Mouse (Mus musculus) neural tube, embryonic 12.5 days (tissue): ENCODE measurements around the gene Srpr. TPM values are rescaled to one million over a fixed set of nuclear protein-coding genes. Genes with fewer than 3 reads are reported as not detected.

Source experiments
- ATAC-seq: fragments of 200-750 bp; cut with Nextera tagmentation; 2 replicates; pipeline ENCODE4 v1.8.0; 2017; ENCODE audit warnings: low read depth, mild to moderate bottlenecking, moderate TSS enrichment, moderate library complexity; ENCODE audit not compliant: low FRiP score
- H3K27ac ChIP-seq: fragments of 300-500 bp; sonication (generic); 2 replicates; pipeline ENCODE4 v1.5.1; 2016
- H3K27me3 ChIP-seq: fragments of 300-500 bp; sonication (generic); replicated peaks from 2 replicates; pipeline ENCODE4 v1.6.1; 2016; ENCODE audit warnings: mild to moderate bottlenecking
- H3K36me3 ChIP-seq: fragments of 300-500 bp; sonication (generic); 2 replicates; pipeline ENCODE4 v1.6.1; 2016; ENCODE audit warnings: mild to moderate bottlenecking
- H3K4me1 ChIP-seq: fragments of 300-500 bp; sonication (generic); 2 replicates; pipeline ENCODE4 v1.6.1; 2016
- H3K4me2 ChIP-seq: fragments of 300-500 bp; sonication (generic); replicated peaks from 2 replicates; pipeline ENCODE4 v1.6.1; 2016; ENCODE audit warnings: mild to moderate bottlenecking
- H3K4me3 ChIP-seq: fragments of 300-500 bp; sonication (generic); 2 replicates; pipeline ENCODE4 v1.5.1; 2016
- H3K9ac ChIP-seq: fragments of 300-500 bp; sonication (generic); 2 replicates; pipeline ENCODE4 v1.6.1; 2016; ENCODE audit warnings: mild to moderate bottlenecking
- H3K9me3 ChIP-seq: fragments of 300-500 bp; sonication (generic); 2 replicates; pipeline ENCODE4 v1.6.1; 2016; ENCODE audit warnings: mild to moderate bottlenecking
- WGBS: fragments of 180-500 bp; shearing (Covaris S2); methylation state at CpG from one replicate; pipeline ENCODE4 v1.1.7; 2016; 5-methylcytosine and 5-hydroxymethylcytosine counted together
- polyA plus RNA-seq: library from polyadenylated mRNA; unstranded; fragments of >200 nt; fragmentation: Nextera tagmentation; extraction: Ambion mirVana; gene quantifications from 2 replicates; pipeline ENCODE4 v1.2.1, GENCODE M21; 2016

Srpr gene
- polyA plus RNA-seq, 1 experiment from 2014 or later = 78.0 TPM

GRCm38 (mm10) chr9:35166798-35167635 is 33.0 kb upstream of the Srpr start:
- 23% methylated on average over 9 of the region's 9 CpGs for WGBS
- Histone ChIP-seq H3K4me2 (peak overlapping the region; percentile 18; the same call in 1 of the 2 replicates), H3K4me1 (peaks cover 9% of the 10 kb centered on the region; the same call in 1 of the 2 replicates), H3K9ac (no peak overlapping the region), H3K36me3 (peaks cover 13% of the 10 kb centered on the region), H3K4me3 (no peak overlapping the region), H3K9me3 (no peaks in the 10 kb centered on the region), H3K27me3 (no peaks in the 10 kb centered on the region), H3K27ac (no peak overlapping the region)
- ATAC-seq = peak; percentile 65

- ATAC-seq = no peak
- H3K4me1 ChIP-seq = peaks cover 17% of the 10 kb centered on the region; the same call in 1 of the 2 replicates
- H3K27me3 ChIP-seq = no peaks in the 10 kb centered on the region
- no peak overlapping the region for H3K27ac ChIP-seq
- H3K4me3 ChIP-seq = no peak overlapping the region
- H3K9ac ChIP-seq = no peak overlapping the region
- no peak overlapping the region for H3K4me2 ChIP-seq
- no peaks in the 10 kb centered on the region for H3K9me3 ChIP-seq
- H3K36me3 ChIP-seq = peaks cover 10% of the 10 kb centered on the region
- WGBS = 90% methylated on average over 7 of the region's 7 CpGs
Observed at GRCm38 (mm10) chr9:35170071-35170470, 29.9 kb upstream of the Srpr start.

GRCm38 (mm10) chr9:35173331-35173730 is 26.6 kb upstream of the Srpr start:
- Histone ChIP-seq H3K36me3 (peaks cover 10% of the 10 kb centered on the region), H3K4me1 (peaks cover 13% of the 10 kb centered on the region; the same call in 1 of the 2 replicates), H3K4me2 (no peak overlapping the region), H3K9ac (no peak overlapping the region), H3K4me3 (no peak overlapping the region), H3K9me3 (no peaks in the 10 kb centered on the region), H3K27ac (no peak overlapping the region), H3K27me3 (no peaks in the 10 kb centered on the region)
- 97% methylated on average over 1 of the region's 1 CpGs for WGBS
- no peak for ATAC-seq

- Histone ChIP-seq H3K36me3 (peaks cover 4% of the 10 kb centered on the region; the same call in 1 of the 2 replicates), H3K4me1 (peaks cover 13% of the 10 kb centered on the region; the same call in 1 of the 2 replicates), H3K27me3 (no peaks in the 10 kb centered on the region), H3K27ac (no peak within 1 kb of the TSS), H3K4me3 (peak within 1 kb of the TSS; percentile 63), H3K9ac (peak within 1 kb of the TSS; percentile 51), H3K4me2 (peak within 1 kb of the TSS; percentile 74), H3K9me3 (no peaks in the 10 kb centered on the region)
- WGBS = under 1% methylated on average over 38 of the region's 38 CpGs
- peak; percentile 98 for ATAC-seq
Observed at GRCm38 (mm10) chr9:35175251-35176123, 24.5 kb upstream of the Srpr start, which contains the start of gene Dcps. Dcps (minus strand) TSS chr9:35176061.

- H3K27me3 ChIP-seq = no peaks in the 10 kb centered on the region
- peak; percentile 41 for ATAC-seq
- WGBS = 52% methylated on average over 14 of the region's 14 CpGs
- H3K4me3 ChIP-seq = peak overlapping the region; percentile 63
- no peak overlapping the region for H3K27ac ChIP-seq
- peak overlapping the region; percentile 74 for H3K4me2 ChIP-seq
- no peaks in the 10 kb centered on the region for H3K9me3 ChIP-seq
- peak overlapping the region; percentile 51; the same call in 1 of the 2 replicates for H3K9ac ChIP-seq
- peaks cover 13% of the 10 kb centered on the region; the same call in 1 of the 2 replicates for H3K4me1 ChIP-seq
- H3K36me3 ChIP-seq = no peaks in the 10 kb centered on the region
Observed at GRCm38 (mm10) chr9:35176124-35176659, 23.8 kb upstream of the Srpr start.

GRCm38 (mm10) chr9:35182832-35183231 is 17.1 kb upstream of the Srpr start:
- no peak for ATAC-seq
- H3K36me3 ChIP-seq = peaks cover 7% of the 10 kb centered on the region; the same call in 1 of the 2 replicates
- WGBS = 90% methylated on average over 2 of the region's 2 CpGs

GRCm38 (mm10) chr9:35183359-35183758 is 16.6 kb upstream of the Srpr start:
- H3K9ac ChIP-seq = no peak overlapping the region
- no peak overlapping the region for H3K27ac ChIP-seq
- no peak overlapping the region for H3K4me2 ChIP-seq
- H3K36me3 ChIP-seq = peaks cover 12% of the 10 kb centered on the region; the same call in 1 of the 2 replicates
- H3K4me1 ChIP-seq = no peaks in the 10 kb centered on the region
- ATAC-seq = no peak
- 77% methylated on average over 5 of the region's 5 CpGs for whole genome bisulfite sequencing
- no peaks in the 10 kb centered on the region for H3K9me3 ChIP-seq
- H3K4me3 ChIP-seq = no peak overlapping the region
- H3K27me3 ChIP-seq = no peaks in the 10 kb centered on the region

More at GRCm38 (mm10) chr9:35182832-35183231, 17.1 kb upstream of the Srpr start:
- H3K4me1 ChIP-seq = no peaks in the 10 kb centered on the region
- no peak overlapping the region for H3K9ac ChIP-seq
- H3K4me2 ChIP-seq = no peak overlapping the region
- no peak overlapping the region for H3K27ac ChIP-seq
- no peaks in the 10 kb centered on the region for H3K9me3 ChIP-seq
- H3K27me3 ChIP-seq = no peaks in the 10 kb centered on the region
- H3K4me3 ChIP-seq = no peak overlapping the region

- no peaks in the 10 kb centered on the region for H3K4me1 ChIP-seq
- no peak overlapping the region for H3K9ac ChIP-seq
- 88% methylated on average over 4 of the region's 4 CpGs for WGBS
- no peaks in the 10 kb centered on the region for H3K27me3 ChIP-seq
- H3K27ac ChIP-seq = no peak overlapping the region
- H3K4me3 ChIP-seq = no peak overlapping the region
- H3K36me3 ChIP-seq = peaks cover 33% of the 10 kb centered on the region; the same call in 1 of the 2 replicates
- no peak overlapping the region for H3K4me2 ChIP-seq
- ATAC-seq = no peak
- H3K9me3 ChIP-seq = no peaks in the 10 kb centered on the region
Observed at GRCm38 (mm10) chr9:35186430-35186829, 13.5 kb upstream of the Srpr start.

GRCm38 (mm10) chr9:35187351-35187903 is 12.5 kb upstream of the Srpr start:
- Histone ChIP-seq H3K27ac (no peak overlapping the region), H3K36me3 (peaks cover 34% of the 10 kb centered on the region; the same call in 1 of the 2 replicates), H3K4me3 (no peak overlapping the region), H3K4me2 (no peak overlapping the region), H3K4me1 (no peaks in the 10 kb centered on the region), H3K27me3 (no peaks in the 10 kb centered on the region), H3K9me3 (no peaks in the 10 kb centered on the region), H3K9ac (no peak overlapping the region)
- ATAC-seq = no peak
- 91% methylated on average over 10 of the region's 10 CpGs for WGBS

- Histone ChIP-seq H3K27me3 (no peaks in the 10 kb centered on the region), H3K4me1 (no peaks in the 10 kb centered on the region), H3K36me3 (peaks cover 34% of the 10 kb centered on the region; the same call in 1 of the 2 replicates), H3K9me3 (no peaks in the 10 kb centered on the region), H3K4me2 (no peak overlapping the region), H3K27ac (no peak overlapping the region), H3K9ac (no peak overlapping the region), H3K4me3 (no peak overlapping the region)
- 78% methylated on average over 22 of the region's 22 CpGs for WGBS
- ATAC-seq = no peak
Observed at GRCm38 (mm10) chr9:35188700-35189099, 11.3 kb upstream of the Srpr start.

- H3K36me3 ChIP-seq = peaks cover 24% of the 10 kb centered on the region; the same call in 1 of the 2 replicates
- no peaks in the 10 kb centered on the region for H3K4me1 ChIP-seq
- ATAC-seq = no peak
- H3K27me3 ChIP-seq = no peaks in the 10 kb centered on the region
- no peak overlapping the region for H3K4me3 ChIP-seq
- no peak overlapping the region for H3K4me2 ChIP-seq
- H3K9me3 ChIP-seq = no peaks in the 10 kb centered on the region
- no peak overlapping the region for H3K27ac ChIP-seq
- WGBS = 84% methylated on average over 11 of the region's 11 CpGs
- no peak overlapping the region for H3K9ac ChIP-seq
Observed at GRCm38 (mm10) chr9:35192983-35193542, 6.9 kb upstream of the Srpr start.
